Mouse (Mus musculus): ENCODE measurements around the gene Scn5a. TPM values are rescaled to one million over a fixed set of nuclear protein-coding genes. Genes with fewer than 3 reads are reported as not detected.

Scn5a gene
- total and polyA plus RNA-seq, 2 experiments from 2014 or later, result 0.77 to 8.2 TPM

GRCm38 (mm10) chr9:119445737-119446136 lies 133.1 kb downstream of the Scn5a start:
- Histone ChIP-seq H3K27ac (ENCODE audit: low read depth, low read length) (no peak overlapping the region), H3K4me3 (ENCODE audit: low read depth, low read length) (peak overlapping the region; percentile 79), H3K4me1 (ENCODE audit: insufficient read depth) (peaks cover 7% of the 10 kb centered on the region), H3K27me3 (ENCODE audit: insufficient read depth, low read length) (no peaks in the 10 kb centered on the region), H3K9ac (peak overlapping the region; percentile 82), H3K36me3 (ENCODE audit: insufficient read depth) (peaks cover 39% of the 10 kb centered on the region), H3K4me2 (ENCODE audit: low read depth) (peak overlapping the region; percentile 70), H3K9me3 (ENCODE audit: low read length) (no peaks in the 10 kb centered on the region)
- 35% methylated on average over 6 of the region's 6 CpGs for WGBS
- TF ChIP-seq CTCF (IDR thresholded peaks at IDR 0.05; ENCODE audit: low read depth), result no peak
- DNase-seq, result no peak
- no peak for ATAC-seq

GRCm38 (mm10) chr9:119444738-119445429 lies 133.9 kb downstream of the Scn5a start, which contains the start of gene Exog:
Exog (plus strand) TSS chr9:119444943.
- DNase-seq (peak; percentile 99), ATAC-seq (peak; percentile 96)
- peak; percentile 92 for TF ChIP-seq CTCF (IDR thresholded peaks at IDR 0.05; ENCODE audit: low read depth)
- peak within 1 kb of the TSS; percentile 79 for H3K4me3 ChIP-seq (ENCODE audit: low read depth, low read length)
- H3K4me1 ChIP-seq (ENCODE audit: insufficient read depth), result peaks cover 7% of the 10 kb centered on the region
- H3K9ac ChIP-seq, result peak within 1 kb of the TSS; percentile 82
- 1% methylated on average over 52 of the region's 52 CpGs for WGBS
- H3K36me3 ChIP-seq (ENCODE audit: insufficient read depth), result peaks cover 33% of the 10 kb centered on the region
- no peaks in the 10 kb centered on the region for H3K9me3 ChIP-seq (ENCODE audit: low read length)
- H3K4me2 ChIP-seq (ENCODE audit: low read depth), result peak within 1 kb of the TSS; percentile 70
- peak within 1 kb of the TSS; percentile 90 for H3K27ac ChIP-seq (ENCODE audit: low read depth, low read length)
- no peaks in the 10 kb centered on the region for H3K27me3 ChIP-seq (ENCODE audit: insufficient read depth, low read length)

GRCm38 (mm10) chr9:119438498-119439000 lies 140.3 kb downstream of the Scn5a start:
- Histone ChIP-seq H3K27ac (ENCODE audit: low read depth, low read length) (no peak overlapping the region), H3K9me3 (ENCODE audit: low read length) (no peaks in the 10 kb centered on the region), H3K4me2 (ENCODE audit: low read depth) (no peak overlapping the region), H3K27me3 (ENCODE audit: insufficient read depth, low read length) (no peaks in the 10 kb centered on the region), H3K4me1 (ENCODE audit: insufficient read depth) (no peaks in the 10 kb centered on the region), H3K36me3 (ENCODE audit: insufficient read depth) (peaks cover 40% of the 10 kb centered on the region), H3K9ac (no peak overlapping the region), H3K4me3 (ENCODE audit: low read depth, low read length) (no peak overlapping the region)
- no peak for TF ChIP-seq CTCF (IDR thresholded peaks at IDR 0.05; ENCODE audit: low read depth)
- DNase-seq (no peak), ATAC-seq (no peak)
- 91% methylated on average over 9 of the region's 9 CpGs for WGBS

- ATAC-seq (no peak), DNase-seq (no peak)
- Histone ChIP-seq H3K27ac (ENCODE audit: low read depth, low read length) (no peak overlapping the region), H3K4me1 (ENCODE audit: insufficient read depth) (no peaks in the 10 kb centered on the region), H3K4me3 (ENCODE audit: low read depth, low read length) (no peak overlapping the region), H3K9ac (no peak overlapping the region), H3K36me3 (ENCODE audit: insufficient read depth) (peaks cover 45% of the 10 kb centered on the region), H3K9me3 (ENCODE audit: low read length) (no peaks in the 10 kb centered on the region), H3K27me3 (ENCODE audit: insufficient read depth, low read length) (no peaks in the 10 kb centered on the region), H3K4me2 (ENCODE audit: low read depth) (no peak overlapping the region)
- 92% methylated on average over 12 of the region's 12 CpGs for WGBS
- TF ChIP-seq CTCF (IDR thresholded peaks at IDR 0.05; ENCODE audit: low read depth), result no peak
Measured at GRCm38 (mm10) chr9:119438065-119438464, 140.8 kb downstream of the Scn5a start.

GRCm38 (mm10) chr9:119435855-119436254 lies 143.0 kb downstream of the Scn5a start:
- TF ChIP-seq CTCF (IDR thresholded peaks at IDR 0.05; ENCODE audit: low read depth), result no peak
- DNase-seq (no peak), ATAC-seq (no peak)
- Histone ChIP-seq H3K9ac (no peak overlapping the region), H3K4me3 (ENCODE audit: low read depth, low read length) (no peak overlapping the region), H3K27ac (ENCODE audit: low read depth, low read length) (no peak overlapping the region), H3K4me1 (ENCODE audit: insufficient read depth) (no peaks in the 10 kb centered on the region), H3K36me3 (ENCODE audit: insufficient read depth) (peaks cover 57% of the 10 kb centered on the region), H3K4me2 (ENCODE audit: low read depth) (no peak overlapping the region), H3K27me3 (ENCODE audit: insufficient read depth, low read length) (no peaks in the 10 kb centered on the region), H3K9me3 (ENCODE audit: low read length) (no peaks in the 10 kb centered on the region)
- WGBS, result 83% methylated on average over 2 of the region's 2 CpGs

Other genes with a start within 250 kb of the Scn5a start
- 121 and 130 TPM in 2 replicates for gene Acaa1a, start 239.3 kb downstream of the Scn5a start, total RNA-seq (2014; rRNA removed)
- gene Acaa1a, start 239.3 kb downstream of the Scn5a start, polyA plus RNA-seq (2015; fragmentation: Nextera tagmentation; extraction: Ambion mirVana), result 81.8 and 86.6 TPM in 2 replicates
- gene Myd88, start 237.6 kb downstream of the Scn5a start, total RNA-seq (2014; rRNA removed), result 4.0 and 5.8 TPM in 2 replicates
- 5.2 and 5.3 TPM in 2 replicates for gene Myd88, start 237.6 kb downstream of the Scn5a start, polyA plus RNA-seq (2015; fragmentation: Nextera tagmentation; extraction: Ambion mirVana)
- 5.0 and 9.0 TPM in 2 replicates for gene Xylb, start 221.6 kb downstream of the Scn5a start, total RNA-seq (2014; rRNA removed)
- 2.6 and 3.7 TPM in 2 replicates for gene Xylb, start 221.6 kb downstream of the Scn5a start, polyA plus RNA-seq (2015; fragmentation: Nextera tagmentation; extraction: Ambion mirVana)
- gene Slc22a14, start 213.5 kb downstream of the Scn5a start, total RNA-seq (2014; rRNA removed), result 0.08 TPM in 1 of 2 replicates, not detected in the other
- gene Slc22a14, start 213.5 kb downstream of the Scn5a start, polyA plus RNA-seq (2015; fragmentation: Nextera tagmentation; extraction: Ambion mirVana), result not detected in 2 replicates
- 13.4 and 26.7 TPM in 2 replicates for gene Acvr2b, start 176.9 kb downstream of the Scn5a start, total RNA-seq (2014; rRNA removed)
- gene Acvr2b, start 176.9 kb downstream of the Scn5a start, polyA plus RNA-seq (2015; fragmentation: Nextera tagmentation; extraction: Ambion mirVana), result 9.7 and 23.2 TPM in 2 replicates
- gene Exog, start 134.1 kb downstream of the Scn5a start, total RNA-seq (2014; rRNA removed), result 26.6 and 26.9 TPM in 2 replicates
- gene Exog, start 134.1 kb downstream of the Scn5a start, polyA plus RNA-seq (2015; fragmentation: Nextera tagmentation; extraction: Ambion mirVana), result 28.6 and 39.7 TPM in 2 replicates
- 0.08 and 0.10 TPM in 2 replicates for gene Scn10a, start 140.3 kb upstream of the Scn5a start, total RNA-seq (2014; rRNA removed)
- 0.15 and 0.16 TPM in 2 replicates for gene Scn10a, start 140.3 kb upstream of the Scn5a start, polyA plus RNA-seq (2015; fragmentation: Nextera tagmentation; extraction: Ambion mirVana)
- 0.46 and 0.57 TPM in 2 replicates for gene Scn11a, start 246.4 kb upstream of the Scn5a start, total RNA-seq (2014; rRNA removed)
- gene Scn11a, start 246.4 kb upstream of the Scn5a start, polyA plus RNA-seq (2015; fragmentation: Nextera tagmentation; extraction: Ambion mirVana), result 0.05 and 0.21 TPM in 2 replicates

All from forebrain, postnatal 0 days (tissue).